10 mouse cellular contexts compared by ENCODE assay signal in the genomic region with DNA sequence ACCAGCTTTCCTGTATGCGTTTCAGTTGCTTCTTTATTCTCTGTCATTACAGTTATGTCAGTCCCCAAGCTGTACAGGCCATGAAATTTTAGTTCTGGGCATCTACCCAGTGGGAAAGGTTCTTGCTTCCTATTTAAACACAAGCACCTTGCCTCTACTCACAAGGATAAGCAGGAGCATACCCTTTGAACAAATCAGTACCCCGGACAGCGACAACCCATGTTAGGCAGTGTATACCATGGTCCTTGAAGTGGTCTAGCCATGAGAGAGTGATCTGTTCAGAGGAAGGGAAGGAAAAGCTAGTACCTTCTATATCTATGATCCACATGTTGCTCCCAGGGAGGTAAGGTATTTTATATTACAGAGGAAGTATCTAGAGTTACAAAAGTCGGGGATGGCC.
A peak's percentile ranks its signal among the peaks of the same experiment; 100 is the strongest.
DNase-seq lines count a peak whose midpoint lies in the region; ATAC-seq lines count a peak whose summit lies in the region.
"Had no signal": no experiment of that assay in that cellular context is flagged by ENCODE, and none has a peak within 500 bp of the region (broad histone marks: within the 10 kb centered on the region; RNA-seq: fewer than 3 reads in every experiment).

No protein-coding gene starts in this region.

- WGBS in hindbrain, embryonic 14.5 days: 79% methylated on average over 4 of the region's 4 CpGs
- WGBS in hindbrain, embryonic 13.5 days: 74% methylated on average over 4 of the region's 4 CpGs

- no peaks in the 10 kb centered on the region for H3K4me1 ChIP-seq in hindbrain, embryonic 14.5 days (replicated peaks; ENCODE audit: control insufficient read depth, insufficient read depth, low read length)
- H3K4me1 ChIP-seq in hindbrain, embryonic 13.5 days (replicated peaks): no peaks in the 10 kb centered on the region
- H3K4me1 ChIP-seq: forebrain, embryonic 12.5 days; midbrain, embryonic 12.5 days had no signal

- H3K9ac ChIP-seq in hindbrain, embryonic 14.5 days: no peak overlapping the region
- no peak overlapping the region for H3K9ac ChIP-seq in hindbrain, embryonic 13.5 days
- H3K9ac ChIP-seq: forebrain, embryonic 12.5 days; midbrain, embryonic 12.5 days had no signal

- H3K36me3 ChIP-seq in hindbrain, embryonic 14.5 days (replicated peaks; ENCODE audit: control insufficient read depth, insufficient read depth): no peaks in the 10 kb centered on the region
- no peaks in the 10 kb centered on the region for H3K36me3 ChIP-seq in hindbrain, embryonic 13.5 days
- H3K36me3 ChIP-seq: forebrain, embryonic 12.5 days; midbrain, embryonic 12.5 days had no signal

- DNase-seq in hindbrain, embryonic 14.5 days (ENCODE audit: low spot score): peak; percentile 49
- peak; percentile 40 for DNase-seq in 416B (ENCODE audit: low read depth)
- peak; percentile 78 for DNase-seq in NIH3T3 (ENCODE audit: low read depth)
- peak; percentile 41 for DNase-seq in kidney, postnatal 14 days
- no peak for DNase-seq in right cerebral cortex, postnatal 36 days (ENCODE audit: low spot score in 2 of 2)

- no peak overlapping the region for H3K27ac ChIP-seq in hindbrain, embryonic 14.5 days
- no peak overlapping the region for H3K27ac ChIP-seq in hindbrain, embryonic 13.5 days
- H3K27ac ChIP-seq: forebrain, embryonic 12.5 days; midbrain, embryonic 12.5 days had no signal

- no peaks in the 10 kb centered on the region for H3K27me3 ChIP-seq in hindbrain, embryonic 14.5 days (ENCODE audit: control insufficient read depth, insufficient read depth, low read length)
- H3K27me3 ChIP-seq in hindbrain, embryonic 13.5 days: no peaks in the 10 kb centered on the region
- H3K27me3 ChIP-seq: forebrain, embryonic 12.5 days; midbrain, embryonic 12.5 days had no signal

- H3K9me3 ChIP-seq in hindbrain, embryonic 14.5 days (ENCODE audit: control insufficient read depth, low read length): no peaks in the 10 kb centered on the region
- H3K9me3 ChIP-seq in hindbrain, embryonic 13.5 days: no peaks in the 10 kb centered on the region
- H3K9me3 ChIP-seq: midbrain, embryonic 12.5 days had no signal

- no peak for ATAC-seq in hindbrain, embryonic 14.5 days (ENCODE audit: low FRiP score)
- ATAC-seq in hindbrain, embryonic 13.5 days (ENCODE audit: low FRiP score): no peak
- no peak for ATAC-seq in activated CD4-positive, CD25-positive, alpha-beta regulatory T cell, adult 4 months
- ATAC-seq in megakaryocyte progenitor cell, adult 5-6 weeks (replicated peaks; ENCODE audit: poor library complexity): no peak

- no peak overlapping the region for H3K4me3 ChIP-seq in hindbrain, embryonic 14.5 days (replicated peaks; ENCODE audit: low read length)
- no peak overlapping the region for H3K4me3 ChIP-seq in hindbrain, embryonic 13.5 days
- H3K4me3 ChIP-seq: forebrain, embryonic 12.5 days; midbrain, embryonic 12.5 days had no signal

- H3K4me2 ChIP-seq in hindbrain, embryonic 14.5 days (replicated peaks): no peak overlapping the region
- H3K4me2 ChIP-seq in hindbrain, embryonic 13.5 days: no peak overlapping the region
- H3K4me2 ChIP-seq: forebrain, embryonic 12.5 days; midbrain, embryonic 12.5 days had no signal

Comparison
In these comparisons a context has a peak if more than half of its experiments do, and no peak if none do; other contexts are left out.
1. DNase-seq: peak in hindbrain, embryonic 14.5 days (single experiment), 416B (single experiment), NIH3T3 (single experiment) and kidney, postnatal 14 days (single experiment); none in right cerebral cortex, postnatal 36 days (0 of 2).